Mouse (Mus musculus) embryonic facial prominence, embryonic 14.5 days (tissue): ENCODE data around the gene C2cd2. TPM values are rescaled to one million over a fixed set of nuclear protein-coding genes. Genes with fewer than 3 reads are reported as not detected.

Source experiments
- ATAC-seq: fragments of 200-750 bp; cut with Nextera tagmentation; 2 replicates; pipeline ENCODE4 v1.8.0; 2017; ENCODE audit warnings: low read depth, moderate number of reproducible peaks, moderate TSS enrichment
- DNase-seq: peaks from one replicate; pipeline ENCODE4 v3.0.0-alpha.2; 2015; ENCODE audit warnings: low spot score
- H3K27ac ChIP-seq: fragments of 300-500 bp; sonication (generic); replicated peaks from 2 replicates; pipeline ENCODE4 v1.5.1; 2014; ENCODE audit warnings: low read depth, mild to moderate bottlenecking, low read length, moderate library complexity
- H3K27me3 ChIP-seq: fragments of 300-500 bp; sonication (generic); replicated peaks from 2 replicates; pipeline ENCODE4 v1.6.1; 2014; ENCODE audit warnings: low read length; ENCODE audit not compliant: control insufficient read depth, insufficient read depth
- H3K36me3 ChIP-seq: fragments of 300-500 bp; sonication (generic); 2 replicates; pipeline ENCODE4 v1.6.1; 2014; ENCODE audit warnings: low read length, mixed read lengths; ENCODE audit not compliant: control insufficient read depth, insufficient read depth
- H3K4me1 ChIP-seq: fragments of 300-500 bp; sonication (generic); 2 replicates; pipeline ENCODE4 v1.6.1; 2014; ENCODE audit warnings: antibody characterized with exemption, low read length; ENCODE audit not compliant: control insufficient read depth, insufficient read depth
- H3K4me2 ChIP-seq: fragments of 300-500 bp; sonication (generic); 2 replicates; pipeline ENCODE4 v1.6.1; 2014; ENCODE audit warnings: low read depth, mild to moderate bottlenecking, low read length, moderate library complexity, mixed read lengths
- H3K4me3 ChIP-seq: fragments of 300-500 bp; sonication (generic); 2 replicates; pipeline ENCODE4 v1.5.1; 2014; ENCODE audit warnings: low read depth, mild to moderate bottlenecking, low read length
- H3K9ac ChIP-seq: fragments of 300-500 bp; sonication (generic); 2 replicates; pipeline ENCODE4 v1.6.1; 2014; ENCODE audit warnings: low read depth, mild to moderate bottlenecking, low read length, moderate library complexity, mixed read lengths
- H3K9me3 ChIP-seq: fragments of 300-500 bp; sonication (generic); 2 replicates; pipeline ENCODE4 v1.6.1; 2016; ENCODE audit warnings: low read length; ENCODE audit not compliant: control insufficient read depth
- WGBS: fragments of 180-500 bp; shearing (Covaris S2); extraction: QIAGEN DNeasy Blood & Tissue Kit; methylation state at CpG from one replicate; pipeline ENCODE4 v1.1.7; 2014; 5-methylcytosine and 5-hydroxymethylcytosine counted together
- polyA plus RNA-seq: library from polyadenylated mRNA; unstranded; fragments of >200 nt; fragmentation: Nextera tagmentation; extraction: Ambion mirVana; gene quantifications from 2 replicates; pipeline ENCODE4 v1.2.1, GENCODE M21; 2014

The C2cd2 gene
- polyA plus RNA-seq, 1 experiment from 2014 or later = 24.5 TPM

- ATAC-seq (no peak), DNase-seq (no peak)
- Histone ChIP-seq H3K4me2 (no peak overlapping the region), H3K9me3 (no peaks in the 10 kb centered on the region), H3K9ac (no peak overlapping the region), H3K4me3 (no peak overlapping the region), H3K4me1 (no peaks in the 10 kb centered on the region), H3K27ac (no peak overlapping the region), H3K36me3 (no peaks in the 10 kb centered on the region), H3K27me3 (no peaks in the 10 kb centered on the region)
- WGBS = 90% methylated on average over 3 of the region's 3 CpGs
Observed at GRCm38 (mm10) chr16:97977722-97978121, 15.3 kb upstream of the C2cd2 start.

GRCm38 (mm10) chr16:97977277-97977676, 14.9 kb upstream of the C2cd2 start:
- no peak overlapping the region for H3K4me3 ChIP-seq
- no peaks in the 10 kb centered on the region for H3K36me3 ChIP-seq
- H3K27ac ChIP-seq = no peak overlapping the region
- WGBS = 88% methylated on average over 1 of the region's 1 CpGs
- DNase-seq (no peak), ATAC-seq (no peak)
- H3K9ac ChIP-seq = no peak overlapping the region
- H3K4me2 ChIP-seq = no peak overlapping the region
- no peaks in the 10 kb centered on the region for H3K9me3 ChIP-seq
- no peaks in the 10 kb centered on the region for H3K4me1 ChIP-seq
- H3K27me3 ChIP-seq = no peaks in the 10 kb centered on the region

- Histone ChIP-seq H3K4me2 (no peak overlapping the region), H3K9me3 (0 out of 2 replicates have a peak, but pooled peaks cover 3% of the 10 kb centered on the region), H3K27me3 (no peaks in the 10 kb centered on the region), H3K36me3 (no peaks in the 10 kb centered on the region), H3K4me3 (no peak overlapping the region), H3K4me1 (peaks cover 8% of the 10 kb centered on the region; the same call in 1 of the 2 replicates), H3K9ac (no peak overlapping the region), H3K27ac (no peak overlapping the region)
- DNase-seq (no peak), ATAC-seq (no peak)
- 78% methylated on average over 3 of the region's 3 CpGs for WGBS
Observed at GRCm38 (mm10) chr16:97963956-97964540, 1.6 kb upstream of the C2cd2 start.

- H3K36me3 ChIP-seq = peaks cover 2% of the 10 kb centered on the region; the same call in 1 of the 2 replicates
- WGBS = 16% methylated on average over 16 of the region's 36 CpGs
- peak overlapping the region; percentile 89 for H3K4me3 ChIP-seq
- no peaks in the 10 kb centered on the region for H3K9me3 ChIP-seq
- peak overlapping the region; percentile 74 for H3K4me2 ChIP-seq
- H3K4me1 ChIP-seq = peaks cover 8% of the 10 kb centered on the region; the same call in 1 of the 2 replicates
- ATAC-seq (peak; percentile 1), DNase-seq (no peak)
- H3K27me3 ChIP-seq = no peaks in the 10 kb centered on the region
- H3K27ac ChIP-seq = peak overlapping the region; percentile 98
- H3K9ac ChIP-seq = peak overlapping the region; percentile 95
Observed at GRCm38 (mm10) chr16:97961381-97962150, 832 bp downstream of the C2cd2 start.

- DNase-seq = no peak
- H3K4me2 ChIP-seq = no peak overlapping the region
- 87% methylated on average over 3 of the region's 3 CpGs for WGBS
Observed at GRCm38 (mm10) chr16:97960348-97960747, 2.0 kb downstream of the C2cd2 start.

GRCm38 (mm10) chr16:97958401-97958973, 3.9 kb downstream of the C2cd2 start:
- Histone ChIP-seq H3K4me1 (peaks cover 8% of the 10 kb centered on the region; the same call in 1 of the 2 replicates), H3K27ac (no peak overlapping the region), H3K36me3 (peaks cover 31% of the 10 kb centered on the region), H3K9me3 (no peaks in the 10 kb centered on the region), H3K27me3 (no peaks in the 10 kb centered on the region), H3K4me3 (no peak overlapping the region), H3K9ac (no peak overlapping the region), H3K4me2 (no peak overlapping the region)
- ATAC-seq (no peak), DNase-seq (no peak)

More at GRCm38 (mm10) chr16:97960348-97960747, 2.0 kb downstream of the C2cd2 start:
- Histone ChIP-seq H3K4me3 (no peak overlapping the region), H3K9me3 (no peaks in the 10 kb centered on the region), H3K27me3 (no peaks in the 10 kb centered on the region), H3K27ac (no peak overlapping the region), H3K9ac (no peak overlapping the region), H3K4me1 (peaks cover 8% of the 10 kb centered on the region; the same call in 1 of the 2 replicates), H3K36me3 (peaks cover 13% of the 10 kb centered on the region)
- ATAC-seq = no peak

GRCm38 (mm10) chr16:97957626-97958025, 4.8 kb downstream of the C2cd2 start:
- Histone ChIP-seq H3K4me3 (no peak overlapping the region), H3K27me3 (no peaks in the 10 kb centered on the region), H3K27ac (no peak overlapping the region), H3K4me2 (no peak overlapping the region), H3K9ac (no peak overlapping the region), H3K36me3 (peaks cover 40% of the 10 kb centered on the region), H3K4me1 (peaks cover 8% of the 10 kb centered on the region; the same call in 1 of the 2 replicates), H3K9me3 (no peaks in the 10 kb centered on the region)
- peak; percentile 36 for DNase-seq
- ATAC-seq = no peak

GRCm38 (mm10) chr16:97956011-97956410, 6.4 kb downstream of the C2cd2 start:
- H3K9ac ChIP-seq = no peak overlapping the region
- DNase-seq (no peak), ATAC-seq (no peak)
- H3K4me2 ChIP-seq = no peak overlapping the region
- peaks cover 56% of the 10 kb centered on the region for H3K36me3 ChIP-seq
- 83% methylated on average over 2 of the region's 2 CpGs for WGBS
- H3K27ac ChIP-seq = no peak overlapping the region
- H3K9me3 ChIP-seq = no peaks in the 10 kb centered on the region
- no peaks in the 10 kb centered on the region for H3K27me3 ChIP-seq
- no peak overlapping the region for H3K4me3 ChIP-seq
- peaks cover 4% of the 10 kb centered on the region; the same call in 1 of the 2 replicates for H3K4me1 ChIP-seq
